Mouse (Mus musculus) limb, embryonic 12.5 days (tissue): ENCODE results near the gene Dpf3. TPM values are rescaled to one million over a fixed set of nuclear protein-coding genes. Genes with fewer than 3 reads are reported as not detected.

ENCODE experiments used
- ATAC-seq: fragments of 200-750 bp; cut with Nextera tagmentation; 2 replicates; pipeline ENCODE4 v1.8.0; 2017; ENCODE audit warnings: low read depth, moderate TSS enrichment; ENCODE audit not compliant: insufficient number of reproducible peaks, insufficient read depth, low FRiP score, low TSS enrichment
- H3K27ac ChIP-seq: fragments of 300-500 bp; sonication (generic); 2 replicates; pipeline ENCODE4 v1.5.1; 2016; ENCODE audit warnings: mild to moderate bottlenecking, moderate library complexity
- H3K27me3 ChIP-seq: fragments of 300-500 bp; sonication (generic); 2 replicates; pipeline ENCODE4 v1.6.1; 2016; ENCODE audit warnings: mild to moderate bottlenecking, moderate library complexity
- H3K36me3 ChIP-seq: fragments of 300-500 bp; sonication (generic); 2 replicates; pipeline ENCODE4 v1.6.1; 2016; ENCODE audit warnings: mild to moderate bottlenecking, moderate library complexity
- H3K4me1 ChIP-seq: fragments of 300-500 bp; sonication (generic); replicated peaks from 2 replicates; pipeline ENCODE4 v1.6.1; 2016
- H3K4me2 ChIP-seq: fragments of 300-500 bp; sonication (generic); 2 replicates; pipeline ENCODE4 v1.6.1; 2016; ENCODE audit warnings: mild to moderate bottlenecking, moderate library complexity
- H3K4me3 ChIP-seq: fragments of 300-500 bp; sonication (generic); replicated peaks from 2 replicates; pipeline ENCODE4 v1.5.1; 2016; ENCODE audit warnings: mild to moderate bottlenecking
- H3K9ac ChIP-seq: fragments of 300-500 bp; sonication (generic); replicated peaks from 2 replicates; pipeline ENCODE4 v1.6.1; 2016; ENCODE audit warnings: mild to moderate bottlenecking, moderate library complexity
- H3K9me3 ChIP-seq: fragments of 300-500 bp; sonication (generic); 2 replicates; pipeline ENCODE4 v1.6.1; 2016; ENCODE audit warnings: mild to moderate bottlenecking, moderate library complexity
- WGBS: fragments of 180-500 bp; shearing (Covaris S2); methylation state at CpG from one replicate; pipeline ENCODE4 v1.1.7; 2016; 5-methylcytosine and 5-hydroxymethylcytosine counted together
- polyA plus RNA-seq: library from polyadenylated mRNA; unstranded; fragments of >200 nt; fragmentation: Nextera tagmentation; extraction: Ambion mirVana; gene quantifications from 2 replicates; pipeline ENCODE4 v1.2.1, GENCODE M21; 2016

Dpf3 gene
- polyA plus RNA-seq, 1 experiment from 2014 or later, result 4.4 TPM

GRCm38 (mm10) chr12:83286496-83287492, 200.7 kb downstream of the Dpf3 start:
- Histone ChIP-seq H3K4me2 (no peak overlapping the region), H3K4me3 (no peak overlapping the region), H3K36me3 (no peaks in the 10 kb centered on the region), H3K27ac (no peak overlapping the region), H3K4me1 (peaks cover 10% of the 10 kb centered on the region; the same call in 1 of the 2 replicates), H3K27me3 (no peaks in the 10 kb centered on the region), H3K9ac (no peak overlapping the region), H3K9me3 (no peaks in the 10 kb centered on the region)
- 59% methylated on average over 17 of the region's 17 CpGs for WGBS
- no peak for ATAC-seq

DNA sequence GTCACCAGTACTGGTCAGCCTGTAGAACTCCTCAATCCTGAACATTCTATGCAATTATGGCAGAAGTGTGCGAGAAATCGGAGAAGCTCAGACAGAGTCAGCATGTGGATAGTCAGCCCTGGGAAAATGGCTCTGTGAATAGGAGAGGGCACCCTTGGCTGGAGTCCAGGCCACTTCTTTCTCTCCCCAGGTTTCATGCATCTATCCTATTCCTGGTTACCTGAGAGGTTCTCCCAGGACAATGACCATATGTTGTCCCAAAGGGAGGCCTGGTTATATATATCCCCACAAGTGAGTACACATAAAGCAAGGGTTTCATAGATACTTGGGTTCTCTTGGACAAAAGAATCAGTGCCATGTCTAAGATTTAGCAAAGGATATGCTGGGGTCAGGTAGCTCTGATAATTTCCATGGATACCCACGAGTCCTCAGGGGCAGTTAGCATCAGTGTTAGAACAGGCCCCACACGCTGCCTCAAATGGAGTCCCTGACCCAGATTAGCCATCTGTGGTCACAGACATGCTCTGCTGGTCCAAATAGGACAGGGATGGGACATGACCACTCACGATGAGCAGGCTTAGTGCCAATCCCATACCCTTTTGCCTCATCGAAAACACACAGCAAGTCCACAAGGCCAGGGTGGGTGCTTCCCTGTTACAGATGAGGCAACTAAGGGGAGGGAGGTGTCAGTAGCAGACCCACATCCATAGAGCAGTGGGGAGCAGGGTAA, 203.8 kb downstream of the Dpf3 start:
- WGBS, result 92% methylated on average over 6 of the region's 6 CpGs
- no peak for ATAC-seq
- H3K4me1 ChIP-seq, result peaks cover 10% of the 10 kb centered on the region; the same call in 1 of the 2 replicates
- H3K27ac ChIP-seq, result no peak overlapping the region
- no peaks in the 10 kb centered on the region for H3K27me3 ChIP-seq
- H3K36me3 ChIP-seq, result no peaks in the 10 kb centered on the region
- no peak overlapping the region for H3K9ac ChIP-seq
- no peak overlapping the region for H3K4me2 ChIP-seq
- no peak overlapping the region for H3K4me3 ChIP-seq
- H3K9me3 ChIP-seq, result no peaks in the 10 kb centered on the region

DNA sequence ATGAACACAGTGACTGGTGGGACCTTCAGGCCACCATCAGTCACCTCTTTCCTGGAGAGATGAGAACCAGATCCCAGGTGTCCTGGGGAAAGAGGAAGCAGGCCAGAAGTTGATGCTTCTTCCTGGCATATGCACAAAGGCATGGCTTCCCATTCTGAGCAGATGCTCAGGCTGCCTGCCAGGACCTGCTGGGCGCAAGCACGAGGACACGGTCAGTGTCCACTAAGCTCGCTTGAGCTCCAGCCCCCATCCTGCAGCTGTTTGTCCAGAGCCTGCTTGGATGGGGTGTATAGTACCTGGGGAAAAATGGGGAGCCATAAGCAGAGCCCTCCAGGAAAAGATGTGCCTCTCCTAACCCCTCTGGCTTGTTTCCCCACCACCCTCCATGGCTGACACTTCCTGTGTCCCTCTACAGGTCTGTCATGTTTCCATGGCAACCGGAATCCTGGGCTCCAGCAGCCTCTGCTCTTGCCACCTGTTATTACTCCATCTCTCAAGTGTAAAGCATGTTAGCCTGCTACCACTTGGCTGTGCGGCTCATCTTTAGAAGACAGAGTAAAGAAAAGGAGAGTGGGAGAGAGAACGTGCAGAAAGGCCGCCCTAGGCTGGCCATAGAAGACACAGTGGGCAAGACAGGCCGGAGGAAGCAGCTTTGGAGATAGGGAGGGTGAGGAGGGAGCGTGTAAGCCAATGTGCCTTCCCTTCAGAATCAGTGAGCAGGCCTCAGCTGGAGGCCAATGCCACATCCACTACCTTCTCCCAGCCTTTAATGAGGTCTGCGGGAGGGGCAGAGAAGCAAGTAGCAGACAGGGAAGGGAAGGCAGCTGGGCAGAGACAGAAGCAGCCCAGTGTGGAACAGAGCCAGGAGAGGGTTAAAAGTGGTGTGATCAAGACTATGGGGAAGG, 209.7 kb downstream of the Dpf3 start:
- WGBS, result 69% methylated on average over 11 of the region's 11 CpGs
- Histone ChIP-seq H3K36me3 (no peaks in the 10 kb centered on the region), H3K4me3 (no peak overlapping the region), H3K27me3 (no peaks in the 10 kb centered on the region), H3K9ac (no peak overlapping the region), H3K27ac (no peak overlapping the region), H3K9me3 (no peaks in the 10 kb centered on the region), H3K4me2 (no peak overlapping the region), H3K4me1 (peaks cover 12% of the 10 kb centered on the region)
- no peak for ATAC-seq

- Histone ChIP-seq H3K27me3 (no peaks in the 10 kb centered on the region), H3K36me3 (no peaks in the 10 kb centered on the region), H3K4me1 (peaks cover 2% of the 10 kb centered on the region; the same call in 1 of the 2 replicates), H3K9me3 (no peaks in the 10 kb centered on the region), H3K4me3 (no peak overlapping the region), H3K9ac (no peak overlapping the region), H3K27ac (no peak overlapping the region), H3K4me2 (no peak overlapping the region)
- ATAC-seq, result no peak
- whole genome bisulfite sequencing, result 83% methylated on average over 3 of the region's 3 CpGs
These were observed 216.3 kb downstream of the Dpf3 start for GRCm38 (mm10) chr12:83271215-83271614.

- WGBS, result 77% methylated on average over 11 of the region's 11 CpGs
- H3K9me3 ChIP-seq, result no peaks in the 10 kb centered on the region
- no peak for ATAC-seq
- H3K36me3 ChIP-seq, result no peaks in the 10 kb centered on the region
- H3K4me2 ChIP-seq, result no peak overlapping the region
- peaks cover 2% of the 10 kb centered on the region; the same call in 1 of the 2 replicates for H3K4me1 ChIP-seq
- H3K9ac ChIP-seq, result no peak overlapping the region
- no peak overlapping the region for H3K4me3 ChIP-seq
- H3K27ac ChIP-seq, result no peak overlapping the region
- no peaks in the 10 kb centered on the region for H3K27me3 ChIP-seq
These were observed 219.0 kb downstream of the Dpf3 start for GRCm38 (mm10) chr12:83268504-83268922.

DNA sequence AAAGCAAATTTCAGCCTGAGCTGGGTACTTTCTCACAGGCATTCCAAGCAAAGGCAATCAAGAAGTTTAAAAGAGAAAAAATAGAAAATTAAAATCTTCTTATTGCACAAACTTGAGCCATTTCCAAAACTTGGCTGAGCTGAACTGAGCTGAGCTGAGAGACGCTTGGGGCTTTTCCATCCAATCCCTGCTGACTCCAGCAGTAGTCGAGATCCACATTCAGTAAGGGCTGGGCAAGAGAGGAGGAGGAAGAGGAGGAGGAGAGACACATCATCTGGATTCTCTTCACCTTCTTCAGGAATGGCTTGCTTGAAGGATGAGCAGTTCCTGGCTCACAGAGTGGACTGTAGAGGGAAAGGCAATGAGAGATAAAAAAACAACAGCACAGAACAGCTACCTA, 227.0 kb downstream of the Dpf3 start:
- ATAC-seq, result no peak
- H3K9ac ChIP-seq, result no peak overlapping the region
- H3K27ac ChIP-seq, result no peak overlapping the region
- no peaks in the 10 kb centered on the region for H3K36me3 ChIP-seq
- H3K4me2 ChIP-seq, result no peak overlapping the region
- no peak overlapping the region for H3K4me3 ChIP-seq
- 80% methylated on average over 2 of the region's 2 CpGs for WGBS
- H3K27me3 ChIP-seq, result no peaks in the 10 kb centered on the region
- H3K9me3 ChIP-seq, result no peaks in the 10 kb centered on the region
- H3K4me1 ChIP-seq, result no peaks in the 10 kb centered on the region

GRCm38 (mm10) chr12:83254399-83254798, 233.1 kb downstream of the Dpf3 start:
- 87% methylated on average over 4 of the region's 4 CpGs for WGBS
- H3K27me3 ChIP-seq, result no peaks in the 10 kb centered on the region
- H3K36me3 ChIP-seq, result no peaks in the 10 kb centered on the region
- H3K4me1 ChIP-seq, result no peaks in the 10 kb centered on the region
- no peak overlapping the region for H3K9ac ChIP-seq
- H3K4me3 ChIP-seq, result no peak overlapping the region
- no peak overlapping the region for H3K27ac ChIP-seq
- no peak for ATAC-seq
- no peaks in the 10 kb centered on the region for H3K9me3 ChIP-seq
- H3K4me2 ChIP-seq, result no peak overlapping the region

GRCm38 (mm10) chr12:83249066-83249465, 238.4 kb downstream of the Dpf3 start:
- 80% methylated on average over 3 of the region's 3 CpGs for WGBS
- Histone ChIP-seq H3K9ac (no peak overlapping the region), H3K9me3 (no peaks in the 10 kb centered on the region), H3K36me3 (no peaks in the 10 kb centered on the region), H3K4me1 (no peaks in the 10 kb centered on the region), H3K27me3 (no peaks in the 10 kb centered on the region), H3K4me2 (no peak overlapping the region), H3K27ac (no peak overlapping the region), H3K4me3 (no peak overlapping the region)
- no peak for ATAC-seq

- Histone ChIP-seq H3K27ac (no peak overlapping the region), H3K9me3 (no peaks in the 10 kb centered on the region), H3K36me3 (no peaks in the 10 kb centered on the region), H3K4me2 (no peak overlapping the region), H3K4me3 (no peak overlapping the region), H3K27me3 (no peaks in the 10 kb centered on the region; the same call in 1 of the 2 replicates), H3K9ac (no peak overlapping the region), H3K4me1 (no peaks in the 10 kb centered on the region)
- ATAC-seq, result no peak
- whole genome bisulfite sequencing, result 77% methylated on average over 2 of the region's 2 CpGs
These were observed 238.9 kb downstream of the Dpf3 start for GRCm38 (mm10) chr12:83248636-83249035.

DNA sequence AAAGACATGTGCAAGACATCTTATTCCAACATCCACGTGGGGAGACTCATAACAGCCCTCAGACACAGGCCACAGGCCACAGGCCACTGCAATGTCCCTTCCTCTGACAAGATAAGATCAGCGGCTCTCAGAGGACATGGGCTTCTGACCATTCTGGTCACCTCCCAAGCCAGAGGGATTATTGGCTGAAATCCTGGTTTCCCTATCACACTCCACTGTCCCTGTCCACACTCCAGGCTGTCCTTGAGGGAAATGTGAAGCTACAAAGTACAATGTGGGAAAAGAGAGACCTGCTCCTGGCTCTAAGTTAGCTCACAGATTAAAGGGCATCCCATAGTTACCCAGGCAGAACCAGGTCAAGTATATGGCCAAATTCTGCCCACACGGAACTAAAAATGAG, 239.8 kb downstream of the Dpf3 start:
- WGBS, result 78% methylated on average over 3 of the region's 3 CpGs

More for the DNA sequence above, 239.8 kb downstream of the Dpf3 start:
- Histone ChIP-seq H3K9ac (no peak overlapping the region), H3K9me3 (no peaks in the 10 kb centered on the region), H3K27me3 (no peaks in the 10 kb centered on the region; the same call in 1 of the 2 replicates), H3K27ac (no peak overlapping the region), H3K4me2 (no peak overlapping the region), H3K4me1 (no peaks in the 10 kb centered on the region), H3K36me3 (no peaks in the 10 kb centered on the region), H3K4me3 (no peak overlapping the region)
- no peak for ATAC-seq
